Mouse (Mus musculus) heart, postnatal 25 days (tissue): ENCODE results near the gene Perp. TPM values are rescaled to one million over a fixed set of nuclear protein-coding genes. Genes with fewer than 3 reads are reported as not detected.

ENCODE experiments used
- total RNA-seq, 2 experiments: library from RNA; stranded (reverse); gene quantifications; 2 replicates each; pipeline ENCODE4 v1.2.3; 2021

The Perp gene
- total RNA-seq, 2 experiments from 2014 or later = 121 to 130 TPM

Other genes with a start within 250 kb of the Perp start
- gene Arfgef3, start 101.1 kb upstream of the Perp start, total RNA-seq = under 1 TPM; 0.31 to 0.48 TPM
- gene Gm4922, start 58.2 kb upstream of the Perp start, total RNA-seq = not detected
- 1 to 10 TPM; 1.7 to 3.2 TPM for gene Tnfaip3, start 170.6 kb downstream of the Perp start, total RNA-seq